Mouse (Mus musculus): ENCODE data around the gene Gsdme. TPM values are rescaled to one million over a fixed set of nuclear protein-coding genes. Genes with fewer than 3 reads are reported as not detected.

Gsdme gene
- polyA plus RNA-seq, 1 experiment from 2014 or later, result 89.6 TPM

GRCm38 (mm10) chr6:50239902-50240301, 23.8 kb downstream of the Gsdme start:
- H3K27me3 ChIP-seq (ENCODE audit: control insufficient read depth, insufficient read depth, low read depth, low read length), result no peaks in the 10 kb centered on the region
- WGBS, result 91% methylated on average over 2 of the region's 2 CpGs
- no peaks in the 10 kb centered on the region for H3K4me1 ChIP-seq (ENCODE audit: control insufficient read depth, insufficient read depth, low read length)
- H3K4me3 ChIP-seq (ENCODE audit: low read depth, low read length), result no peak overlapping the region
- no peak overlapping the region for H3K9ac ChIP-seq (ENCODE audit: low read depth, low read length)
- no peak for ATAC-seq
- H3K4me2 ChIP-seq (ENCODE audit: low read length), result no peak overlapping the region
- no peaks in the 10 kb centered on the region for H3K9me3 ChIP-seq (replicated peaks; ENCODE audit: control insufficient read depth, low read length, poor library complexity, severe bottlenecking)
- H3K36me3 ChIP-seq (ENCODE audit: control insufficient read depth, insufficient read depth, low read length), result no peaks in the 10 kb centered on the region; the same call in 1 of the 2 replicates
- no peak overlapping the region for H3K27ac ChIP-seq (ENCODE audit: low read length)

GRCm38 (mm10) chr6:50237963-50238362, 25.7 kb downstream of the Gsdme start:
- Histone ChIP-seq H3K9ac (ENCODE audit: low read depth, low read length) (no peak overlapping the region), H3K27me3 (ENCODE audit: control insufficient read depth, insufficient read depth, low read depth, low read length) (no peaks in the 10 kb centered on the region), H3K4me3 (ENCODE audit: low read depth, low read length) (no peak overlapping the region), H3K36me3 (ENCODE audit: control insufficient read depth, insufficient read depth, low read length) (no peaks in the 10 kb centered on the region; the same call in 1 of the 2 replicates), H3K4me2 (ENCODE audit: low read length) (no peak overlapping the region), H3K9me3 (replicated peaks; ENCODE audit: control insufficient read depth, low read length, poor library complexity, severe bottlenecking) (no peaks in the 10 kb centered on the region), H3K27ac (ENCODE audit: low read length) (no peak overlapping the region), H3K4me1 (ENCODE audit: control insufficient read depth, insufficient read depth, low read length) (no peaks in the 10 kb centered on the region)
- 74% methylated on average over 2 of the region's 2 CpGs for WGBS
- ATAC-seq, result no peak

DNA sequence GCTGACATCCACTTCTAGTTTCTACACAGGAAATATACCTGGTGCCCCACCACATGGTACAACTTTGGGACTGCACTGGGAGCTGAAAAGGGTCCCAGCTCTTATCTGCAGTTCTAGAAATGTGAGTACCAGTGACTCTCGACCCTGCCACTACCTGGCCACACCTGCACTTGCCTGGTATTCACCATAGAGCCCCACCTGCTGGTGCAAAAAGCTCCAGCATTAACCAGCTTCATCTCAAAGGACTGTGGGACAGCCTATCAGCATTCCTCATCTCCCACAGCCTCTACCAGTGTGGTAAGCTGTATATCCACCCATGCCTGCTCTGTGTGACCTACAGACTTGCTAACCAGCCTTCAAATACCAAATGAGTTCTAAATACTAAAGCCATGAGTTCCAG, 30.7 kb downstream of the Gsdme start:
- Histone ChIP-seq H3K4me2 (ENCODE audit: low read length) (no peak overlapping the region), H3K36me3 (ENCODE audit: control insufficient read depth, insufficient read depth, low read length) (peaks cover 3% of the 10 kb centered on the region; the same call in 1 of the 2 replicates), H3K9me3 (replicated peaks; ENCODE audit: control insufficient read depth, low read length, poor library complexity, severe bottlenecking) (no peaks in the 10 kb centered on the region), H3K9ac (ENCODE audit: low read depth, low read length) (no peak overlapping the region), H3K27ac (ENCODE audit: low read length) (no peak overlapping the region), H3K4me1 (ENCODE audit: control insufficient read depth, insufficient read depth, low read length) (no peaks in the 10 kb centered on the region), H3K4me3 (ENCODE audit: low read depth, low read length) (no peak overlapping the region), H3K27me3 (ENCODE audit: control insufficient read depth, insufficient read depth, low read depth, low read length) (no peaks in the 10 kb centered on the region)
- no peak for ATAC-seq
- 64% methylated on average over 1 of the region's 1 CpGs for whole genome bisulfite sequencing

- ATAC-seq, result no peak
- no peaks in the 10 kb centered on the region for H3K27me3 ChIP-seq (ENCODE audit: control insufficient read depth, insufficient read depth, low read depth, low read length)
- WGBS, result 90% methylated on average over 5 of the region's 5 CpGs
Measured at GRCm38 (mm10) chr6:50231288-50231687, 32.4 kb downstream of the Gsdme start.

GRCm38 (mm10) chr6:50228180-50228579, 35.5 kb downstream of the Gsdme start:
- Histone ChIP-seq H3K36me3 (ENCODE audit: control insufficient read depth, insufficient read depth, low read length) (peaks cover 3% of the 10 kb centered on the region; the same call in 1 of the 2 replicates), H3K4me1 (ENCODE audit: control insufficient read depth, insufficient read depth, low read length) (no peaks in the 10 kb centered on the region), H3K9ac (ENCODE audit: low read depth, low read length) (no peak overlapping the region), H3K9me3 (replicated peaks; ENCODE audit: control insufficient read depth, low read length, poor library complexity, severe bottlenecking) (no peaks in the 10 kb centered on the region), H3K4me2 (ENCODE audit: low read length) (no peak overlapping the region), H3K27ac (ENCODE audit: low read length) (no peak overlapping the region), H3K4me3 (ENCODE audit: low read depth, low read length) (no peak overlapping the region), H3K27me3 (ENCODE audit: control insufficient read depth, insufficient read depth, low read depth, low read length) (no peaks in the 10 kb centered on the region)
- 84% methylated on average over 5 of the region's 5 CpGs for WGBS
- ATAC-seq, result no peak

More at GRCm38 (mm10) chr6:50231288-50231687, 32.4 kb downstream of the Gsdme start:
- H3K4me3 ChIP-seq (ENCODE audit: low read depth, low read length), result no peak overlapping the region
- peaks cover 3% of the 10 kb centered on the region; the same call in 1 of the 2 replicates for H3K36me3 ChIP-seq (ENCODE audit: control insufficient read depth, insufficient read depth, low read length)
- no peaks in the 10 kb centered on the region for H3K4me1 ChIP-seq (ENCODE audit: control insufficient read depth, insufficient read depth, low read length)
- no peak overlapping the region for H3K4me2 ChIP-seq (ENCODE audit: low read length)
- H3K9me3 ChIP-seq (replicated peaks; ENCODE audit: control insufficient read depth, low read length, poor library complexity, severe bottlenecking), result no peaks in the 10 kb centered on the region
- no peak overlapping the region for H3K9ac ChIP-seq (ENCODE audit: low read depth, low read length)
- no peak overlapping the region for H3K27ac ChIP-seq (ENCODE audit: low read length)

DNA sequence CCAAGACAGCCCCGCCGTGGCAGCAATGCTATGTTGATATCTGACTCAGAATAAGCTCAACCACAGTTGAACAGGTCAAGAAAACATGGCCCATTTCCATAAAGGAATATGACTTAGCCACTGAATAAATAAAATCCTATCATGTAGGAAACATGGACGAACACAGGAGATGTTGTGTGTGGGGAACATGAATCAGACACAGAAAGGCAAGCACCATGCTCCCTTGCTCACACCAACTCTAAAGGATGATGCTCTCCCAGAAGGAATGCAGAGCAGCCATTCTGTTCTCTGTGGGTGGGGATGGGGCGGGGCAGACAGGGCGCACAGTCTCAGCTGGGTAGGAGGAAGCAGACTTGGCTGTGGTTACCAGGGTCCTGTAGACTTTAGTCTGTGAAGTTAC, 38.4 kb downstream of the Gsdme start:
- ATAC-seq, result no peak
- Histone ChIP-seq H3K27ac (ENCODE audit: low read length) (no peak overlapping the region), H3K9me3 (replicated peaks; ENCODE audit: control insufficient read depth, low read length, poor library complexity, severe bottlenecking) (no peaks in the 10 kb centered on the region), H3K27me3 (ENCODE audit: control insufficient read depth, insufficient read depth, low read depth, low read length) (no peaks in the 10 kb centered on the region), H3K4me3 (ENCODE audit: low read depth, low read length) (no peak overlapping the region), H3K36me3 (ENCODE audit: control insufficient read depth, insufficient read depth, low read length) (peaks cover 3% of the 10 kb centered on the region; the same call in 1 of the 2 replicates), H3K9ac (ENCODE audit: low read depth, low read length) (no peak overlapping the region), H3K4me2 (ENCODE audit: low read length) (no peak overlapping the region), H3K4me1 (ENCODE audit: control insufficient read depth, insufficient read depth, low read length) (no peaks in the 10 kb centered on the region)
- 88% methylated on average over 5 of the region's 5 CpGs for WGBS

DNA sequence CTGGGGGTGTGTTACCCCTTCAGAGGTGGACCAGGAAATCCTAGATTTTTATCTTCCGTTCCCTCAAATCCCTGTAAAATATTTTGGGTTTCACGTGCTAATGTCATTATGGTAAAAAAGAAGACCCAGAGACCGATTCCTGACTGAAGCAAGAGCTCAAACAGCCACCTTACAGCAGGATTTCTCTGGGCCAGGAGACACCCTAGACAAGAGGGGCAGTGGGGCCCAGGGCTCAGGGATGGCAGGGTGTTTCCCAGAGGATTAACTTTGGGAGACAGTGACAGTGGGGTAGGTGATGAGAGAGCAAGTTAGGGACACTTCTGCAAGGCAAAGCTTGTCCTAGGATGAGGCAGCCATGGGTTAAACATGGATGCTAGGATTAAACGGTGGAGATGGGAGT, 40.1 kb downstream of the Gsdme start:
- Histone ChIP-seq H3K27me3 (ENCODE audit: control insufficient read depth, insufficient read depth, low read depth, low read length) (no peaks in the 10 kb centered on the region), H3K9me3 (replicated peaks; ENCODE audit: control insufficient read depth, low read length, poor library complexity, severe bottlenecking) (no peaks in the 10 kb centered on the region), H3K9ac (ENCODE audit: low read depth, low read length) (no peak overlapping the region), H3K4me2 (ENCODE audit: low read length) (no peak overlapping the region), H3K36me3 (ENCODE audit: control insufficient read depth, insufficient read depth, low read length) (no peaks in the 10 kb centered on the region; the same call in 1 of the 2 replicates), H3K4me1 (ENCODE audit: control insufficient read depth, insufficient read depth, low read length) (no peaks in the 10 kb centered on the region), H3K4me3 (ENCODE audit: low read depth, low read length) (no peak overlapping the region), H3K27ac (ENCODE audit: low read length) (no peak overlapping the region)
- 94% methylated on average over 4 of the region's 4 CpGs for WGBS
- ATAC-seq, result no peak

DNA sequence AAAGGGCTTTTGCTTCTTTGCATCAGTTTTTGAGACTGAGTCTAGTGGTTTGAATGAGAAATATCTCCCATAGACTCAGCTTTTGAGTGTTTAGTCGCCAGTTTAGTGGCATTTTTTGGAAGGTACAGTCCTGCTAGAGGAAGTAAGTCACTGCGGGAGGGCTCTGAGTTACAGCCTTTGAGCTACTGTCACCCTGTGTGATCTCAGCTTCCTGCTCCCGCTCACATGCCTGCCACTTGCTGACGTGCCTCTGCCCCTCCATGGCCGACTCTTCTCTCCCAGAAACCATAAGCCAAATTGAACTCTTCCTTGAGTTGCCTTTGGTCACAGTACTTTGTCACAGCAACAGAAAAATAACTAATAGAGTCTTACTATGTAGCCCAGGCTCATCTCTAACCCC, 40.7 kb downstream of the Gsdme start:
- Histone ChIP-seq H3K36me3 (ENCODE audit: control insufficient read depth, insufficient read depth, low read length) (no peaks in the 10 kb centered on the region; the same call in 1 of the 2 replicates), H3K27me3 (ENCODE audit: control insufficient read depth, insufficient read depth, low read depth, low read length) (no peaks in the 10 kb centered on the region), H3K9me3 (replicated peaks; ENCODE audit: control insufficient read depth, low read length, poor library complexity, severe bottlenecking) (no peaks in the 10 kb centered on the region), H3K4me3 (ENCODE audit: low read depth, low read length) (no peak overlapping the region), H3K4me2 (ENCODE audit: low read length) (no peak overlapping the region), H3K9ac (ENCODE audit: low read depth, low read length) (no peak overlapping the region), H3K4me1 (ENCODE audit: control insufficient read depth, insufficient read depth, low read length) (no peaks in the 10 kb centered on the region), H3K27ac (ENCODE audit: low read length) (no peak overlapping the region)
- ATAC-seq, result no peak
- WGBS, result 84% methylated on average over 5 of the region's 5 CpGs

- 83% methylated on average over 5 of the region's 5 CpGs for WGBS
Measured at GRCm38 (mm10) chr6:50222351-50222750, 41.3 kb downstream of the Gsdme start.

More at GRCm38 (mm10) chr6:50222351-50222750, 41.3 kb downstream of the Gsdme start:
- H3K27ac ChIP-seq (ENCODE audit: low read length), result no peak overlapping the region
- H3K9me3 ChIP-seq (replicated peaks; ENCODE audit: control insufficient read depth, low read length, poor library complexity, severe bottlenecking), result no peaks in the 10 kb centered on the region
- H3K4me1 ChIP-seq (ENCODE audit: control insufficient read depth, insufficient read depth, low read length), result no peaks in the 10 kb centered on the region
- no peak overlapping the region for H3K4me2 ChIP-seq (ENCODE audit: low read length)
- H3K4me3 ChIP-seq (ENCODE audit: low read depth, low read length), result no peak overlapping the region
- no peaks in the 10 kb centered on the region for H3K27me3 ChIP-seq (ENCODE audit: control insufficient read depth, insufficient read depth, low read depth, low read length)
- H3K9ac ChIP-seq (ENCODE audit: low read depth, low read length), result no peak overlapping the region
- H3K36me3 ChIP-seq (ENCODE audit: control insufficient read depth, insufficient read depth, low read length), result no peaks in the 10 kb centered on the region; the same call in 1 of the 2 replicates
- no peak for ATAC-seq

All from midbrain, embryonic 16.5 days (tissue).